Mouse (Mus musculus): ENCODE measurements around the gene 2210407C18Rik.

Gene 2210407C18Rik

DNA sequence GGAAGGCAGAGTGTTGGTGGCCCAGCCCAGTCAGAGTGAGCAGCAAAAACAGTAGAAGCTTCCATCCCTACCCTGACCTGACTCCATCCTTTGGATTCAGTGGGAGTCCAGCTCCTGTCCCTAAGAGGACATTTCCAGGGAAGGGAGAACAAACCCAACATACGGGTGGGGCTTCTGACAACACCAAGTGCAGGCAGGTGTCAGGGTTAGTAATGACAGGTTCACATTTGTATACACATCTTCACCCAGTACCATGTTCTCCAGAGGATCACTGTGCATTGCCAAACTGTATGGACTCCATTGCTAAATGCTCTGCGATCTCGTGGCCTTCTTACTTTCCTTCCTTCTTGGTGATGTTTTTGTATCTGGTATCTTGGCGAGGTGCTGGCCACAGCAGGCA lies at the start of gene 2210407C18Rik:
TSS of gene 2210407C18Rik (minus strand) at position 101 of the 400 bp plus-strand sequence.
- no peak for DNase-seq (ENCODE audit: low spot score)

- DNase-seq (ENCODE audit: low spot score): no peak
These were observed 42.7 kb upstream of the 2210407C18Rik start, which contains the start of gene Olfr322 for GRCm38 (mm10) chr11:58658596-58658995. TSS of gene Olfr322 (plus strand) at chr11:58658782.

GRCm38 (mm10) chr11:58655151-58655550 lies 39.3 kb upstream of the 2210407C18Rik start:
- DNase-seq (ENCODE audit: low spot score): no peak

GRCm38 (mm10) chr11:58643350-58643749 lies 27.5 kb upstream of the 2210407C18Rik start:
- no peak for DNase-seq (ENCODE audit: low spot score)

DNA sequence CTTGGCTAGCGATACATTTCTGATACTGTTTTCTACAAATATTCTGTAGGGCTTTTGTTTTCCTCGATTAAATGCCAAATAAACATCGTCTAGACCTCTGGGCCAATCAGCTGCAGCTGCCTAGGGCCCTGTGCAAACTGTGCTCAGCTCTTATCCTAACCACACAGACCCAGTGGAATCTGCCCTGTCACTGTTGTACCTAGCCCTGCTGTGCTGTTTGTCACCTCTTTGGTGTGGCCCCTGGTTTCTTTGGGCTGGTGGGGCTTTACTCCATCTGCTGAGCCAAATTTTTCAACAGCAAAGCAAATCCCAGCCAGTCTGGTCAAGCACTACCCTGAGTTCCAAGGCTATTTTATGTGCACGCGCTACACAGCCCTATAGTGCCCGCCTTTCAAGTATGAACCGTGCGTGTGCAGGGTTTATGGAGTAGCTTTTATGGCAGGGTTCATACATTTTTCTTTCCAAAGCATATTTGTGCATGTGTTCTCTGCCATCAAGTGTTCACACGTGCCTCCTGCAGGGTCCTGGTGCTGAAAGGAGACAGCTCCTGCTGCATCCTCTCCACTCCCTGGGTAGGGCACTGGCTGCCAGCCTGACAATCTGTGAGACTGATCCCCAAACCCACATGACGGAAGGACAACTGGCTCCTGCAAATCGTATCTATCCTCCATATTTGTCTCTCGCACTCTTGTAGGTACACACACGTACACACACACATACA lies 25.9 kb upstream of the 2210407C18Rik start:
- no peak for DNase-seq (ENCODE audit: low spot score)

DNA sequence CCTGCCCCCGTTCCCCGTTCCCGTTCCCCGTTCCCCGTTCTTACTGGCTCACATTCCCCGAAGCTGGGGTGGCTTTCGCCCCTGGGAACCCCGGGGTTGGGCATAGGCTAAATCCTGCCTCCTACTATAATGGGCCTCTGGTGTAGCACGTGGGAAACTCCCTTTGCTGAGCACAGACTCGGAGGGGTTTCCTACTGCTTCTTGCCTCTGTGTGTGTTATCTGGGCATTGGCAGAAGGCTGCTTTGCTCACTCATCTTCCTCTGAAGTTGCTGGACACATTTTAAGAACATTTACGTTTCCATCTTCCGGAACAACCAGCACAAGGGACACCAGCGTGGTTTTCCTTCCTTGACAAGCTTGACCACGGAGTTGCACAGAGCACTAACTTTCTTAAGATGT lies 25.2 kb upstream of the 2210407C18Rik start:
- no peak for DNase-seq (ENCODE audit: low spot score)

DNA sequence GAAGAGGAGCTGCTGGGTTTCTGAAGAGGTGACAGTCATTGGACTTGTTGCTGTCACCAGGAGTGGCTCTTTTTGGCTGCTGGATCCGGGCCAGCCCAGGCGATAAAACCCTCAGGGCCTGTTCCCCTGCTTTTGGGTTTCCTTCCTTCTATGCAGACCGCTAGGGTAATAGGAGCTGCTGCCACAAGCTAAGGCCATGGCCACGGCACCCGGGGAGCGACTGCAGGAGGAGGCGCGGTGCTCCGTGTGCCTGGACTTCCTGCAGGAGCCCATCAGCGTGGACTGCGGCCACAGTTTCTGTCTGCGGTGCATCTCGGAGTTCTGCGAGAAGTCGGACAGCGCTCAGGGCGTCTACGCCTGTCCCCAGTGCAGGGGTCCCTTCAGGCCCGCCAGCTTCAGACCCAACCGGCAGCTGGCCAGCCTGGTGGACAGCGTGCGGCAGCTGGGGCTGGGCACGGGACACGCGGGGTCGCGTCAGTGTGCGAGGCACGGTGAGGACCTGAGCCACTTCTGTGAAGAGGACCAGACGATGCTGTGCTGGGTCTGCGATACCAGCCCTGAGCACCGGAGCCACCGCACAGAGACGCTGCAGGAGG lies 24.5 kb upstream of the 2210407C18Rik start, which contains the start of gene Trim58:
TSS of gene Trim58 (plus strand) at position 194 of the 596 bp plus-strand sequence.
- no peak for DNase-seq (ENCODE audit: low spot score)

DNA sequence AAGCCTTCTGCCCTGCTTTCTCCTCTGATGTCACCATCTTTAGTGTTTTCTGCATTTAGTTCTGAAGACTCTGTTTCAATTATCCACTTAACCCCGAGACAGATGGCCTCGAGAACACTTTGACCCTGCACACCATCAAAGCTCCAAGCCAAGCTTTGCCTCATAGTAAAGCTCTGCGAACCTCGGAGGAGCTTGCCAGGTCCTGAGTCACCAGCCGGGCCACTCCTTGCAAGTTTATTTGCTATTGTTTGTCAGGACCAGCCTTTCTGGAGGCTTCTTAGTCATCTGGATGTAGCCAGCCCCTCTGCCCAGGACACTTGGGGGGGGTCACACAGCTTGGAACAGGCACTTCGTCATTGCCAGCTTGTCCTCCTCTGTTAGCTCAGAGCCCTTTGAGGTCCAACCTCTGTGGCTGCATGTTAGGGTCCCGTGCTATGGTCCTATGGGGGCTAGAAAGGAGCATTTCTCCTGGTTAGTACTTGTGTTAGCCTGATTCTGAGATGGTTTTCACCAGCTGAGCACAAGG lies 22.4 kb upstream of the 2210407C18Rik start:
- DNase-seq (ENCODE audit: low spot score): no peak

- peak; percentile 18 for DNase-seq (ENCODE audit: low spot score)
These were observed 20.6 kb upstream of the 2210407C18Rik start for GRCm38 (mm10) chr11:58636376-58636977.

- DNase-seq (ENCODE audit: low spot score): no peak
These were observed 19.0 kb upstream of the 2210407C18Rik start for GRCm38 (mm10) chr11:58634878-58635277.

- no peak for DNase-seq (ENCODE audit: low spot score)
These were observed 14.5 kb upstream of the 2210407C18Rik start, which contains the start of gene Olfr323 for GRCm38 (mm10) chr11:58630401-58630800. TSS of gene Olfr323 (minus strand) at chr11:58630501.

GRCm38 (mm10) chr11:58626146-58626545 lies 10.3 kb upstream of the 2210407C18Rik start:
- no peak for DNase-seq (ENCODE audit: low spot score)

- no peak for DNase-seq (ENCODE audit: low spot score)
These were observed 2.9 kb upstream of the 2210407C18Rik start for GRCm38 (mm10) chr11:58618793-58619192.

DNA sequence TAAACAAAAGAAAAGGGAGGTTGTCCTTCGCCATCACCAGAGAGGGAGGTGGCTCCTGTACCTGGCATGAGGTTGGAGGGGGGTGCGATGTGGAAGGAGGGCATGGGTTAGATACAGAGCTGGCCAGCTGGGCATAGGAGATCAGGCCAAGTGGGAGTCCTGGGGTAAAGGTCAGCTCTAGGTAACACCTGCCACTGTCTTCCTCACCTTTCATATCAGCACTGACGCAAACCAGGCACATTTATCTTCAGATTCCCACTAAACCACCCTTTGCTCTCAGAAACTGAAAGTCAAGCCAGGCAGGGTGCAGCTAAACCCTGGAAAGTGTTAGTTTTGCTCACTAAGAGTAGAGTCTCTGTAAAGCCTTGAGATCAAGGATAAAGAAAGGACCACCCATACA lies 2.5 kb upstream of the 2210407C18Rik start:
- no peak for DNase-seq (ENCODE audit: low spot score)

DNA sequence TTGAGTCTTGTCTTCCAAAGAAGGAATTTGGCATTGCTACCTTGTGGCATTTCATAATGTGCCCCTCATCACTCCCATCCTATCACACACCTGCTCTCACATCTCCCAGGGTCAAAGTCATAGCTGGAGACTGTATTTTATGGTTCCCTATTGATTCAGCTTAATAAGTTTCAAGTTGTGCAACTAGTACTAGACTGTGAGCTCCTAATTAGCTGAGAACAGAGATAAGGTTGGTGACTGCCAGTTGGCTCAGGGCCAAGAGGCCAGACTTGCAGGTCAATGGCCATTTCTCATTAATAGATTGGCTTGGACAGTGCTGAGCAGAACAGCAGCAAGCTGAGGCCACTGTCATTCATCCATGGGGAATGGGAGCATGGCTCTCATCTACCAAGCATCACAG lies 1.3 kb downstream of the 2210407C18Rik start:
- DNase-seq (ENCODE audit: low spot score): no peak

- DNase-seq (ENCODE audit: low spot score): no peak
These were observed 2.5 kb downstream of the 2210407C18Rik start for GRCm38 (mm10) chr11:58613359-58613758.

GRCm38 (mm10) chr11:58607030-58607429 lies 8.8 kb downstream of the 2210407C18Rik start:
- no peak for DNase-seq (ENCODE audit: low spot score)

GRCm38 (mm10) chr11:58606177-58606919 lies 9.5 kb downstream of the 2210407C18Rik start:
- no peak for DNase-seq (ENCODE audit: low spot score)

DNA sequence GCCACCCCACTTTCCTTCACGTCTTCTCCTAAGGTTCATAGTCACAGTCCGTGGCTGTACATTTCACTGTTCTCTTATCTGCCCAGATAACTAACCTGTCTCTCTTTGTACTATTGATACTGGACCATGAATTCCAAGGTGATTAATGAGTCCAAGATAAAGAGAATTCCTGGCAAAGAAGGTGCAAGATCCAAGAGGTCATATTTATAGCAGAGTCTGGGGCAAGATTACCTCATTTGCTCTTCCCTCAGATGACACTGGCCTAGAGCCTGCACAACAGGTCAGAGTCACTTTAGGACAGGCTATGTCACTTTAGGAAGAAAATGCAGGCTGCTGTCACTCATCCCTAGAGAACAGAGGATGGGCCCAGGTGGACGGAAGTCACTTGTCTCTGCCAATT lies 10.6 kb downstream of the 2210407C18Rik start:
- no peak for DNase-seq (ENCODE audit: low spot score)

- no peak for DNase-seq (ENCODE audit: low spot score)
These were observed 11.2 kb downstream of the 2210407C18Rik start for GRCm38 (mm10) chr11:58604688-58605087.

GRCm38 (mm10) chr11:58602800-58603560 lies 12.9 kb downstream of the 2210407C18Rik start:
- DNase-seq (ENCODE audit: low spot score): no peak

All from ovary, postnatal 10 days (tissue).